Mouse (Mus musculus): ENCODE data around the gene Chuk.

- no peak for TF ChIP-seq CTCF (IDR thresholded peaks at IDR 0.05; ENCODE audit: extremely low read depth, insufficient read depth, low read length)
- no peak for TF ChIP-seq POLR2A (IDR thresholded peaks at IDR 0.05; ENCODE audit: extremely low read depth, insufficient read depth, low read length)
These were observed 39.2 kb upstream of the Chuk start for GRCm38 (mm10) chr19:44146568-44146879.
